Mouse (Mus musculus) lung, postnatal 0 days (tissue): ENCODE measurements around the gene Prl2c3.
"Not testable (repeated sequence)": the region's sequence is repeated elsewhere in the genome, so short reads cannot be mapped to it uniquely, and the experiment has no call there.

Experiments used
- CTCF ChIP-seq: IDR thresholded peaks from 2 replicates; pipeline ENCODE4 v1.5.1; 2016; ENCODE audit warnings: antibody characterized with exemption, mild to moderate bottlenecking
- EP300 ChIP-seq: IDR thresholded peaks from 2 replicates; pipeline ENCODE4 v1.6.1; 2016; ENCODE audit warnings: antibody characterized with exemption, mild to moderate bottlenecking, control low read depth

DNA sequence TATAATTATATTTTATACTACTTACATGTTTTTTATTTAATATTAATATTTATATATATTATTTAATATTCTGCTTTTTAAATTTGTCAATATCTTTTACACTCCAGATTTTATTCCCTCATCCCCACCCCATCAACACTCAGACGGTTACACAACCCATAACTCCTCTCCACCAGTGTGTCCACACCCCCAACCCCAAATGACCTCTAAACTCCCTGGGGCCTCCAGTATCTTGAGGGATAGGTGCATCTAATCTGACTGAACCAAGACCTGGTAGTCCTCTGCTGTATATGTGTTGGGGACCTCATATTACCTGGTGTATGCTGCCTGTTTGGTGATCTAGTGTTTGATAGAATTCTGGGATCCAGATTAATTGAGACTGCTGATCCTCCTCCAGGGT is 44.8 kb upstream of the Prl2c3 start:
- TF ChIP-seq CTCF, EP300: not testable (repeated sequence)
